Mouse (Mus musculus): ENCODE data around the gene Il1rl1. TPM values are rescaled to one million over a fixed set of nuclear protein-coding genes. Genes with fewer than 3 reads are reported as not detected.

The Il1rl1 gene
- polyA plus RNA-seq, 1 experiment, result 1.9 TPM

- Histone ChIP-seq H3K4me3 (ENCODE audit: low read depth, low read length) (no peak overlapping the region), H3K27me3 (ENCODE audit: control insufficient read depth, insufficient read depth, low read length) (no peaks in the 10 kb centered on the region), H3K36me3 (ENCODE audit: control insufficient read depth, insufficient read depth, low read length) (no peaks in the 10 kb centered on the region), H3K27ac (ENCODE audit: insufficient read depth, low read depth, low read length) (no peak overlapping the region), H3K4me1 (ENCODE audit: control insufficient read depth, insufficient read depth, insufficient read length, low read length) (no peaks in the 10 kb centered on the region)
- no peak for TF ChIP-seq POLR2A (IDR thresholded peaks at IDR 0.05; ENCODE audit: low read depth, low read length)
- no peak for TF ChIP-seq CTCF (IDR thresholded peaks at IDR 0.05; ENCODE audit: extremely low read depth, insufficient read length, insufficient replicate concordance, low read depth, low read length)
- 76% methylated on average over 7 of the region's 7 CpGs for WGBS
These were observed 36.2 kb upstream of the Il1rl1 start for GRCm38 (mm10) chr1:40393214-40393613.

GRCm38 (mm10) chr1:40399639-40400038, 29.7 kb upstream of the Il1rl1 start:
- no peaks in the 10 kb centered on the region for H3K36me3 ChIP-seq (ENCODE audit: control insufficient read depth, insufficient read depth, low read length)
- no peaks in the 10 kb centered on the region for H3K4me1 ChIP-seq (ENCODE audit: control insufficient read depth, insufficient read depth, insufficient read length, low read length)
- WGBS, result 86% methylated on average over 6 of the region's 6 CpGs
- no peak overlapping the region for H3K27ac ChIP-seq (ENCODE audit: insufficient read depth, low read depth, low read length)
- TF ChIP-seq CTCF (IDR thresholded peaks at IDR 0.05; ENCODE audit: extremely low read depth, insufficient read length, insufficient replicate concordance, low read depth, low read length) (no peak), POLR2A (IDR thresholded peaks at IDR 0.05; ENCODE audit: low read depth, low read length) (no peak)
- H3K4me3 ChIP-seq (ENCODE audit: low read depth, low read length), result no peak overlapping the region
- H3K27me3 ChIP-seq (ENCODE audit: control insufficient read depth, insufficient read depth, low read length), result no peaks in the 10 kb centered on the region

GRCm38 (mm10) chr1:40404682-40405081, 24.7 kb upstream of the Il1rl1 start:
- WGBS, result 67% methylated on average over 7 of the region's 7 CpGs
- H3K27me3 ChIP-seq (ENCODE audit: control insufficient read depth, insufficient read depth, low read length), result no peaks in the 10 kb centered on the region

DNA sequence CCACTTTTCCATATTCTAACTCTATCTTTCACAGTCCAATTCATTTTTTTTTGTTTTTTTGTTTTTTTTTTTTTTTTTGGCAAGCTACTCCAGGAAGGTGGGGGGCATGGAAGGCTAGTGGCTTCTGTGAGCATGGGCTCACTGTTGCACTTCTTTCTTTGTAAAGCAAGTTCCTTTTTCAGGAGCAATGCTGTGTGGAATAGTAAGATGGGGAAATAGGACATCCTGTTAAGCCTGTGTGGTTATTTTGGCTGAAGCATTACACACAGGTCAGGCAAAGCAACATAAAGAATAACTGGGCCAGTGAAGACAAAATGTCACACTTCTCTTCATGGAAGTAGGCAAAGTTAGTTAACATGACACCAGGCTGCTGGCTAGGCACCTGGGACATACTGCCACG, 19.5 kb upstream of the Il1rl1 start:
- Histone ChIP-seq H3K4me1 (ENCODE audit: control insufficient read depth, insufficient read depth, insufficient read length, low read length) (no peaks in the 10 kb centered on the region), H3K27ac (ENCODE audit: insufficient read depth, low read depth, low read length) (no peak overlapping the region; the same call in 1 of the 2 replicates), H3K4me3 (ENCODE audit: low read depth, low read length) (no peak overlapping the region), H3K27me3 (ENCODE audit: control insufficient read depth, insufficient read depth, low read length) (no peaks in the 10 kb centered on the region), H3K36me3 (ENCODE audit: control insufficient read depth, insufficient read depth, low read length) (no peaks in the 10 kb centered on the region)
- TF ChIP-seq POLR2A (IDR thresholded peaks at IDR 0.05; ENCODE audit: low read depth, low read length) (no peak), CTCF (IDR thresholded peaks at IDR 0.05; ENCODE audit: extremely low read depth, insufficient read length, insufficient replicate concordance, low read depth, low read length) (no peak)
- 52% methylated on average over 1 of the region's 1 CpGs for WGBS

More at GRCm38 (mm10) chr1:40404682-40405081, 24.7 kb upstream of the Il1rl1 start:
- Histone ChIP-seq H3K4me1 (ENCODE audit: control insufficient read depth, insufficient read depth, insufficient read length, low read length) (no peaks in the 10 kb centered on the region), H3K4me3 (ENCODE audit: low read depth, low read length) (no peak overlapping the region), H3K27ac (ENCODE audit: insufficient read depth, low read depth, low read length) (no peak overlapping the region), H3K36me3 (ENCODE audit: control insufficient read depth, insufficient read depth, low read length) (no peaks in the 10 kb centered on the region)
- TF ChIP-seq POLR2A (IDR thresholded peaks at IDR 0.05; ENCODE audit: low read depth, low read length), result no peak
- no peak for TF ChIP-seq CTCF (IDR thresholded peaks at IDR 0.05; ENCODE audit: extremely low read depth, insufficient read length, insufficient replicate concordance, low read depth, low read length)

DNA sequence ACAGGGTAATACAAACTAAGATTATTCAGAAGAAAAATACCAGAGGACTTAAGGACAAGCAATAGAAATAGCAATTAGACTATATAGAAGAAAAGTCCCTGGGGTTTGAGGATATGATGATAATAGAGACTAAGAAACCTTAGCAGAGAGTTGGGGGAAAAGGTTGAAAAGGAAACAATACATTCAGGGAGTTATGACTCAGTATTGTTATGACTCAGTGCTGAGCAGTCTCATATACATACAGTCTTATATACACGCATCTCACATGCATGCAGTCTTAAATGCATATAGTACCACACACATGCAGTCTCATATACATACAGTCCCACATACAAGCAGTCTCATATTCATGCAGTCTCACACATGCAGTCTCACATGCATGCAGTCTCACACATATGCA, 16.3 kb upstream of the Il1rl1 start:
- Histone ChIP-seq H3K36me3 (ENCODE audit: control insufficient read depth, insufficient read depth, low read length) (no peaks in the 10 kb centered on the region), H3K4me1 (ENCODE audit: control insufficient read depth, insufficient read depth, insufficient read length, low read length) (no peaks in the 10 kb centered on the region), H3K27ac (ENCODE audit: insufficient read depth, low read depth, low read length) (no peak overlapping the region), H3K4me3 (ENCODE audit: low read depth, low read length) (no peak overlapping the region), H3K27me3 (ENCODE audit: control insufficient read depth, insufficient read depth, low read length) (no peaks in the 10 kb centered on the region)
- 86% methylated on average over 1 of the region's 1 CpGs for WGBS
- TF ChIP-seq CTCF (IDR thresholded peaks at IDR 0.05; ENCODE audit: extremely low read depth, insufficient read length, insufficient replicate concordance, low read depth, low read length) (no peak), POLR2A (IDR thresholded peaks at IDR 0.05; ENCODE audit: low read depth, low read length) (no peak)

DNA sequence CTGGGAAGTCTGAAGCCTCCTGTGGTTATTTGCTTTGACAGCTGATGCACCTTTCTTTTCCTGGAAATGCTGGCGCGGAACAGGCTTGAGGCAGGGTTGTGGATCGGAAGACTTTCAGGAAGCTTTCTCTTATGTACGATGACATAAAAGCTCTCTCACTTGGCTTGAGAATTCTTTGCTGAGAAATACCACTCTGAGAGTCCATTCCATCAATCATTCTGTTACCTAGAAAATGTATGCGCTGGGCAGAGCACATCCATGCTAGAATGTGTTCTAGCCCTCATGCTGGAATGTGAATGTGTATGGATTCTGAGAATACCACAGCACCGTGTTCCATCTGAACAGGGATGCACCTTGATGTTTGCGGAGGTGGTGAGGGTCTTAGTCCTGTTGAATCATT, 15.1 kb upstream of the Il1rl1 start:
- TF ChIP-seq CTCF (IDR thresholded peaks at IDR 0.05; ENCODE audit: extremely low read depth, insufficient read length, insufficient replicate concordance, low read depth, low read length), result no peak
- TF ChIP-seq POLR2A (IDR thresholded peaks at IDR 0.05; ENCODE audit: low read depth, low read length), result no peak
- no peak overlapping the region for H3K4me3 ChIP-seq (ENCODE audit: low read depth, low read length)
- no peak overlapping the region for H3K27ac ChIP-seq (ENCODE audit: insufficient read depth, low read depth, low read length)
- H3K27me3 ChIP-seq (ENCODE audit: control insufficient read depth, insufficient read depth, low read length), result no peaks in the 10 kb centered on the region
- WGBS, result 77% methylated on average over 7 of the region's 7 CpGs
- H3K36me3 ChIP-seq (ENCODE audit: control insufficient read depth, insufficient read depth, low read length), result no peaks in the 10 kb centered on the region
- no peaks in the 10 kb centered on the region for H3K4me1 ChIP-seq (ENCODE audit: control insufficient read depth, insufficient read depth, insufficient read length, low read length)

GRCm38 (mm10) chr1:40414863-40415656, 14.3 kb upstream of the Il1rl1 start:
- Histone ChIP-seq H3K4me1 (ENCODE audit: control insufficient read depth, insufficient read depth, insufficient read length, low read length) (no peaks in the 10 kb centered on the region), H3K27ac (ENCODE audit: insufficient read depth, low read depth, low read length) (no peak overlapping the region), H3K36me3 (ENCODE audit: control insufficient read depth, insufficient read depth, low read length) (no peaks in the 10 kb centered on the region), H3K27me3 (ENCODE audit: control insufficient read depth, insufficient read depth, low read length) (no peaks in the 10 kb centered on the region), H3K4me3 (ENCODE audit: low read depth, low read length) (no peak overlapping the region)
- no peak for TF ChIP-seq CTCF (IDR thresholded peaks at IDR 0.05; ENCODE audit: extremely low read depth, insufficient read length, insufficient replicate concordance, low read depth, low read length)
- no peak for TF ChIP-seq POLR2A (IDR thresholded peaks at IDR 0.05; ENCODE audit: low read depth, low read length)
- 40% methylated on average over 7 of the region's 7 CpGs for WGBS
